Mouse (Mus musculus): ENCODE data around the gene Ppfibp1.

Ppfibp1 gene

GRCm38 (mm10) chr6:146995391-146995790 lies 107.1 kb downstream of the Ppfibp1 start:
- no peak for DNase-seq (ENCODE audit: inconsistent ontology term)

- DNase-seq (ENCODE audit: inconsistent ontology term), result no peak
Measured at GRCm38 (mm10) chr6:146995878-146996277, 107.6 kb downstream of the Ppfibp1 start.

DNA sequence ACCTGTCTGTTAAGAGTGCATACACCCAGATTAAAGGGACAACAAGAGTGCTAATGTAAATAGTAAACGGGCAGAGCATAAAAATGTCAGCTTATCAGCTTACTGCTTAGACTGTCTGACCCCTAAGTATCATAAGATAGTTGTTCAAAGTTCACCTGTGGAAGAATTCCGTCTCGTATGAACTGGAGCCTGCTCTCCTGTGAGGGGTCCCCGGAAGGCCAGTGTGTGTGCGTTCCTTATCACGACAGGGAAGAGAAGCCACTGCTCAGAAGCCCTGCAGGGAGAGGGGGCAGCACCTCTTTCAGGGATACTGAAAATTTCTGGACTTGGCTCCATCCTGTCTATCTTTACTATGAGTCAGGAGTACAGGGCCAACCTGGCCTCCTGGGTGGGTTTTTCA lies 108.7 kb downstream of the Ppfibp1 start:
- no peak for DNase-seq (ENCODE audit: inconsistent ontology term)

DNA sequence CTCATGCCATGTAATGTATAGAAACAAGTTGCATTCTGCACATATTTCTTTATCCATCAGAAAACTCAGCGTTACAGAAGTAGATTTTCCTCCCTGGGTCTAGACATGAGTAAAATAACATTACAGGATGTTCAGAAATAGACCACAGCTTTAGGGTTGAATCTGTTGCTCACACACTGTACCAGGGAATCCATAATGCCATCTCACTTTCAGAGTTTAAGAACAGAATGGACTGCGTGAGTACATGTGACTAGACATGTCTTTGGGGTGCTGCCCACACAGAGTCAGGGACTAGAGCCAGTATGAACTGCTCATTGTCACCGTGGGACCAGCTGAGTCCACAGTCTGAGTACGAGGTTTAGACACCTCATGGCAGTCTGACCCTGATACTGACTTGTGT lies 110.4 kb downstream of the Ppfibp1 start:
- no peak for DNase-seq (ENCODE audit: inconsistent ontology term)

GRCm38 (mm10) chr6:146999302-146999701 lies 111.0 kb downstream of the Ppfibp1 start:
- DNase-seq (ENCODE audit: inconsistent ontology term), result no peak

GRCm38 (mm10) chr6:146999755-147000154 lies 111.5 kb downstream of the Ppfibp1 start:
- DNase-seq (ENCODE audit: inconsistent ontology term), result no peak

- peak; percentile 12 for DNase-seq (ENCODE audit: inconsistent ontology term)
Measured at GRCm38 (mm10) chr6:147008148-147008547, 119.9 kb downstream of the Ppfibp1 start.

DNA sequence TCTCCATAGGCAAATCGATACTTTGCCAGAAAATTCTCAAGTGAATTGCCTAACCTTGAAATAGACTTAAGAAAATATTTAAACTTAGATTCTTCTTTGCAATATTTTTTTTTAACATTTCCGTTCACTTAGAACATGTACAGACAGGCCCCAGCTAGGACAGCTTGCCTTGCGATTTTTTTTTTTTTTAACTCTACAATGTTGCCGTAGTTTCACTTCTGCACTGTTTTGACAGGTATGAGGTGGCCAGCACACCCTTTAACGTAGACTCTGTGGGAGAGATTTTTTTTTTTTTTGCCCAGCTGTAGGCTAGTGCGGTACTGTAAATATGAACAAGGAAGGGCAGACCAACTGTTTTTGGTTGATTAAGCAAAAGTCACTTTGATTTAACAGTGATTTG lies 122.1 kb downstream of the Ppfibp1 start:
- DNase-seq (ENCODE audit: inconsistent ontology term), result no peak

- no peak for DNase-seq (ENCODE audit: inconsistent ontology term)
Measured at GRCm38 (mm10) chr6:147010811-147011520, 122.7 kb downstream of the Ppfibp1 start.

- no peak for DNase-seq (ENCODE audit: inconsistent ontology term)
Measured at GRCm38 (mm10) chr6:147011555-147011954, 123.3 kb downstream of the Ppfibp1 start.

GRCm38 (mm10) chr6:147011977-147012376 lies 123.7 kb downstream of the Ppfibp1 start:
- DNase-seq (ENCODE audit: inconsistent ontology term), result no peak

GRCm38 (mm10) chr6:147013546-147013945 lies 125.3 kb downstream of the Ppfibp1 start:
- DNase-seq (ENCODE audit: inconsistent ontology term), result no peak

DNA sequence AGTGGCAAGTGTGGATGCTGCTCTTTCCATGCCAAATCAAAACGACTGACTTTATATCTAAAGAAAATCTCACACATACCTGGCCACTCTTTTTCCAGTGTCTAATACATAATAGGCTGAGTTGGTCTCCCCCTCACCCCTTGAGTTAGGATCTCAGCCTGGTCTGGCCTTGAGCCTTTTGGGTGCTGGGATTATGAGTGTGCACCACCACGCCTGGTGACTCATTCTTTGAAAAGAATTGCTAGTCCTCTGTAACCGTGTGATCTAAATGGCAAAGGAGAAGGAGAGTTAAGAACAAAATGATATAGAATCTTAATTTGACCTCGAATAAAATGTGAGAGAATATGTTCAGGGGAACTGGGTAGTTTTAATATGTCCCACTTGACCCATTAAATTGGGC lies 129.6 kb downstream of the Ppfibp1 start:
- no peak for DNase-seq (ENCODE audit: inconsistent ontology term)

- no peak for DNase-seq (ENCODE audit: inconsistent ontology term)
Measured at GRCm38 (mm10) chr6:147018364-147018763, 130.1 kb downstream of the Ppfibp1 start.

GRCm38 (mm10) chr6:147021181-147021580 lies 132.9 kb downstream of the Ppfibp1 start:
- no peak for DNase-seq (ENCODE audit: inconsistent ontology term)

- no peak for DNase-seq (ENCODE audit: inconsistent ontology term)
Measured at GRCm38 (mm10) chr6:147022375-147023132, 134.3 kb downstream of the Ppfibp1 start.

DNA sequence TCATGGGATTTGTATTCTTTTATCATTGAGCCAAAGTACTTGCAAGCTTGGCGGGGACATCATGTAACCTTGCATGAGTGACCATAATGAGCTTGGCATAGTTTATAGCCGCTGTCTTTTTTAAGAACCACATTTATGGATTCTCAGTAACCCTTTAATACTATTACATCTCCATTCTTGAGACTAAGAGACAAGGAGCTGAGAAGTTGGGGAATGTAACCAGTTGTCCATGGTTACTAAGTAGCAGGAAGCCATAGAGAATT lies 134.8 kb downstream of the Ppfibp1 start:
- DNase-seq (ENCODE audit: inconsistent ontology term), result no peak

DNA sequence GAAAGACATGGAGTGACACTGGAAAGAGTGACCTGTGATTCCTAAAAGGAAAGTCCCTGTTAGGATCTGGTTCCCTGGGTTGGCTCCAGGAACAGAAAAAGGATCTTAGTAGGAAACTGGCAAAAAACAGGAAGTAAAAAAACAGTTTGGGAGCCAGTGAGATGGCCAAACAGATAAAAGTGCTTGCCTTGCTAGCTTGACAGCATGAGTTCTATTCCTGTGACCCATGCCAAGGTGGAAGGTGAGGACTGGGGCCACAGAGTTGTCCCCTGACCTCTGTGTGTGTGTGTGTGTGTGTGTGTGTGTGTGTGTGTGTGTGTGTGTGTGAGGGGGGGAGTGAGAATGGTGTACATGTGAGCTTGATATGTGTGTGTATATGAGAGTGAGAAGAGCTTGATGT lies 135.3 kb downstream of the Ppfibp1 start:
- no peak for DNase-seq (ENCODE audit: inconsistent ontology term)

DNA sequence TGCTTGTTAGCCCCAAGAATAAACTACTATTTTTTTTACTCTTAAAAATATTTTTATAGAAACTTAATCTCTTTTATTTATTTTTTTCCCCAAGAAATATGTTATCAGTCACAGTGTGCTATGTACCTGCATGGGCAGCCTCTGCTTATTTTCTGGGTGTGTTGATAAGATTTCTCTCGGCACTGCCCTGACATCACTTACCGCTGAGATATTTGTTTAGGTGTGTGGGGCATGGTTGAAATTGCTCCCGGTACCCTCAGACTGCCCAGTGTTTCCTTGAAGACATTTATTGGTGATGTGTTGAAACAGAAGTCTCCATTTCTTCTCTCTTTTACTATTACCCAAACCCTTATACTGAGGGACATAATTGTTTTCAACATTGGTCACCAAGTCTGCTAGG lies 136.5 kb downstream of the Ppfibp1 start:
- no peak for DNase-seq (ENCODE audit: inconsistent ontology term)

DNA sequence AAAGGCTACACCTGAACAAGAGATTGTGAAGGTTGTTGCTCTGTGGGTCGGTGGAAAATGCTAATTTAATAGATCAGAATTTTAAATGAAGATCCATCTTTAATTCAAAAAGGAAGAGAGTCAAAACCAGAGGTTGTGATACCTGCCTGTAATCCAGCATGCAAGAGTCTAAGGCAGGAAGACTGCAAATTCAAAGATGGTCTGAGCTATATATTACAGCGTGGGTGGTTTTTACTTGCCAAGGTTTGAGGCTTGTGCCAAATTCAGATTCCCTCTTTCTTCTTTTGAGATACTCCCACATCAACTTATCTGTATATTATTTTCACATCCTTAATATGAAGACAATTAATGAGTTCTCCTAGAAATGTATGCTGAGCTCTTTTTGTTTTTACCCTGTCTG lies 140.1 kb downstream of the Ppfibp1 start:
- DNase-seq (ENCODE audit: inconsistent ontology term), result no peak

DNA sequence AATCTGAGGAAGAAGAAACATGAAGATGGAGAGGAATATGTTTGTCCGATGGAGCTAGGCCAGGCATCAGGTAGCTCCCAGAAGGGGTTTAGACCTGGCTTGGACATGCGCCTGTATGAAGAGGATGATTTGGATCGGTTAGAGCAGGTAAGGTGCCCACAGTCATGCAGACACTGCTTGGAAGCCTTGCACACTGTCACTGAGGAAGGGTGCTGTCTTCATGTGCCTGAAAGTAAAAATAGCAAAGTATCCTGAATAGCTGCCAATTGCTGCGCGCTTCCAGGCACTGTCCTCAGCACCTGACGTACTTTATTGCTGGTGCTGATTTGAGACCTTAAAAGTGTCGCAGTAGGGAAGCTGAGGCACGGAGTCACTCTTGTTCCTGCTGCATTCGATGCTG lies 141.3 kb downstream of the Ppfibp1 start:
- DNase-seq (ENCODE audit: inconsistent ontology term), result no peak

GRCm38 (mm10) chr6:147030096-147030885 lies 142.0 kb downstream of the Ppfibp1 start:
- DNase-seq (ENCODE audit: inconsistent ontology term), result no peak
